Comparison of ENCODE assay signal across 8 mouse cellular contexts in the genomic region with DNA sequence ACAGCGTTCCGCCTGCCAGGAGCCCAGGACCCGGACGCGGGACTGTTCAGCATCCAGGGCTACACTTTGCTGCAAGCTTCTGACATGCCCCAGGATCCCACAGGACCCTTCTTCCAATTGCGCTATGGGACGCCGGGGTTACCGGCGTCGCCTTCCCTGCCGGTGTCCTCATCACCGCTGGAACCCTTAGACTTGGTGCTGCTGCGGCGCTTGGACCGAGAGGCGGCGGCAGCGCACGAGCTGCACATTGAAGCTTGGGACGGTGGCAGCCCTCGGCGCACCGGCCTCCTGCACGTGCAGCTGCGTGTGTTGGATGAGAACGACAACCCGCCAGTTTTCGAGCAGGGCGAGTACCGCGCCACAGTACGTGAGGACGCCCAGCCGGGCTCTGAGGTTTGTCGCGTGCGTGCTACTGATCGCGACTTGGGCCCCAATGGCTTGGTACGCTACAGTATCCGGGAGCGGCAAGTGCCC. TPM values are rescaled to one million over a fixed set of nuclear protein-coding genes. Genes with fewer than 3 reads are reported as not detected.
DNase-seq lines count a peak whose midpoint lies in the region; ATAC-seq lines count a peak whose summit lies in the region.

No protein-coding gene starts in this region.

- WGBS in hindbrain, embryonic 13.5 days, result under 1% methylated on average over 43 of the region's 43 CpGs

- H3K4me1 ChIP-seq in hindbrain, embryonic 13.5 days (replicated peaks), result peaks cover 34% of the 10 kb centered on the region

- peak overlapping the region; percentile 100 for H3K4me2 ChIP-seq in hindbrain, embryonic 13.5 days

- no peaks in the 10 kb centered on the region for H3K9me3 ChIP-seq in hindbrain, embryonic 13.5 days

- peak overlapping the region; percentile 75 for H3K9ac ChIP-seq in hindbrain, embryonic 13.5 days

- H3K4me3 ChIP-seq in hindbrain, embryonic 13.5 days, result peak overlapping the region; percentile 60

- no peaks in the 10 kb centered on the region for H3K36me3 ChIP-seq in hindbrain, embryonic 13.5 days

- peak; percentile 51 for ATAC-seq in hindbrain, embryonic 13.5 days (ENCODE audit: low FRiP score)

- H3K27ac ChIP-seq in hindbrain, embryonic 13.5 days, result no peak overlapping the region

- peaks cover 61% of the 10 kb centered on the region for H3K27me3 ChIP-seq in hindbrain, embryonic 13.5 days

- peak; percentile 45 for DNase-seq in adrenal gland, adult 2 months
- no peak for DNase-seq in adrenal gland, postnatal 4 days (ENCODE audit: low spot score in 2 of 2)
- peak; percentile 41 to 58 for DNase-seq in right cerebral cortex, postnatal 10 days (ENCODE audit: low spot score in 2 of 2)
- DNase-seq in right cerebral cortex, postnatal 25 days, result no peak
- peak; percentile 19 for DNase-seq in lung, postnatal 25 days (ENCODE audit: low spot score)
- DNase-seq in spleen, postnatal 36 days (ENCODE audit: low spot score in 2 of 2), result no peak
- no peak for DNase-seq in thymus, postnatal 25 days

RNA-seq across cellular contexts. Expression of a gene that starts 0.7 kb away (rescaled TPM):
- total RNA-seq in adrenal gland, adult 2 months (2021), result under 1 TPM; 0.37 to 0.66 TPM
- polyA plus RNA-seq in adrenal gland, adult 2 months (2012; rRNA removed), result 0.03 and 0.06 TPM in 2 replicates
- total RNA-seq in adrenal gland, postnatal 4 days (2021), result 1 to 10 TPM; 1.7 to 2.5 TPM
- 0.87 and 0.98 TPM in 2 replicates for polyA plus RNA-seq in hindbrain, embryonic 13.5 days (2015; fragmentation: Nextera tagmentation; extraction: Ambion mirVana)

Comparison
In these comparisons a context has a peak if more than half of its experiments do, and no peak if none do; other contexts are left out.
1. DNase-seq: peak in adrenal gland, adult 2 months (single experiment), right cerebral cortex, postnatal 10 days (2 of 2) and lung, postnatal 25 days (single experiment); none in adrenal gland, postnatal 4 days (0 of 2), right cerebral cortex, postnatal 25 days (single experiment), spleen, postnatal 36 days (0 of 2) and thymus, postnatal 25 days (single experiment).